Mouse (Mus musculus) lung, postnatal 0 days (tissue): ENCODE measurements at regions not wholly inside any gene's neighbourhood (a gene's known extent, or its start where the extent isn't known, plus 50 kb on each side); places are given as distances from the start of the nearest gene placed in this dataset.

Source experiments
- CTCF ChIP-seq: IDR thresholded peaks from 2 replicates; pipeline ENCODE4 v1.5.1; 2016; ENCODE audit warnings: antibody characterized with exemption, mild to moderate bottlenecking
- EP300 ChIP-seq: IDR thresholded peaks from 2 replicates; pipeline ENCODE4 v1.6.1; 2016; ENCODE audit warnings: antibody characterized with exemption, mild to moderate bottlenecking, control low read depth

DNA sequence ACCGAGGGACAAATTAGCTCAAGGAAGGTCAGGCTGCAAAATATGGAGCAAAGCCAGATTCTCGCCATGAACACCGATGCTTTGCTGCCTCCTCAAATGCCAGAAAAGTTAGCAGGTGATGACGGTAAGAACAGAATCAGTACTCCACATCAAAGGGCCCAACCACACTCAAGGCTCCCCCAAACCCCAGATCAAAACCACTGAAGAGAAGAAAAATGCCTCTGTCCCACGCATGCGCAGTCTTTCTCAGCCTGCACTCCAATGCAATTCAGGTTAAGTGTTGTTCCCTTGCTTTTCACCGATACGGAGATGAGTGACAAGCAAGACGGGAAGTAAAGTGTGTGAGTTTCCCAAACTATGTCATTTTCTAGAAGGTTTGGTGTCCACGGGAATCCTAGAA is 50.5 kb upstream of the Foxq1 start:
- TF ChIP-seq CTCF (no peak), EP300 (no peak)
